Mouse (Mus musculus) CH12.LX (cell line): ENCODE data around the gene Trap1a. TPM values are rescaled to one million over a fixed set of nuclear protein-coding genes. Genes with fewer than 3 reads are reported as not detected.

Experiments used
- DNase-seq: peaks from one replicate; pipeline ENCODE4 v3.0.0-alpha.2; 2013; ENCODE audit errors: extremely low read depth
- H3K27ac ChIP-seq: 2 replicates; pipeline ENCODE4 v1.5.1; 2012; ENCODE audit warnings: low read depth, mild to moderate bottlenecking, control low read depth, moderate library complexity; ENCODE audit not compliant: insufficient read depth
- H3K27me3 ChIP-seq: replicated peaks from 2 replicates; pipeline ENCODE3; 2012; ENCODE audit warnings: inconsistent platforms
- H3K36me3 ChIP-seq, 2 experiments: replicated peaks in 1 of 2; 2 replicates each; pipeline versions ENCODE3 to v1.6.1; 2012; ENCODE audit warnings: inconsistent platforms in 1 of 2, low read length in 1 of 2, mild to moderate bottlenecking in 1 of 2, mixed read lengths in 1 of 2, moderate library complexity in 1 of 2; ENCODE audit not compliant: control insufficient read depth in 1 of 2, insufficient read depth in 1 of 2
- H3K4me1 ChIP-seq, 2 experiments: 2 replicates each; pipeline ENCODE4 v1.6.1; 2012; ENCODE audit warnings: inconsistent platforms in 1 of 2, moderate library complexity in 1 of 2; ENCODE audit not compliant: insufficient read depth in 2 of 2, control insufficient read depth in 1 of 2
- H3K4me2 ChIP-seq: 2 replicates; pipeline ENCODE4 v1.6.1; 2012; ENCODE audit warnings: low read depth, mild to moderate bottlenecking, control low read depth; ENCODE audit not compliant: poor library complexity, insufficient read depth, severe bottlenecking
- H3K4me3 ChIP-seq, 3 experiments: fragments of 150-350 bp in 1 of 3; sonication (generic) in 1 of 3; replicated peaks in 1 of 3; 2 replicates each; pipeline versions ENCODE3 to v1.5.1; 2011 to 2012; ENCODE audit warnings: low read depth in 2 of 3, low read length in 2 of 3, mild to moderate bottlenecking in 2 of 3, moderate library complexity in 2 of 3, control low read depth in 1 of 3, improper control_type of control experiment in 1 of 3, inconsistent platforms in 1 of 3, mixed read lengths in 1 of 3; ENCODE audit not compliant: poor library complexity in 1 of 3
- H3K79me2 ChIP-seq: replicated peaks from 2 replicates; pipeline ENCODE4 v1.6.1; 2012; ENCODE audit warnings: mild to moderate bottlenecking, moderate library complexity; ENCODE audit not compliant: control insufficient read depth, poor library complexity, insufficient read depth, severe bottlenecking; ENCODE audit errors: extremely low read depth
- H3K9ac ChIP-seq: 2 replicates; pipeline ENCODE4 v1.6.1; 2012; ENCODE audit warnings: low read depth, mild to moderate bottlenecking, control low read depth, moderate library complexity; ENCODE audit not compliant: insufficient read depth
- H3K9me3 ChIP-seq: replicated peaks from 2 replicates; pipeline ENCODE3; 2012; ENCODE audit warnings: low read length, inconsistent platforms, mixed read lengths
- BHLHE40 ChIP-seq: IDR thresholded peaks from 2 replicates; pipeline ENCODE4 v1.6.1; 2011; ENCODE audit warnings: mild to moderate bottlenecking, low read depth, low read length, improper control_type of control experiment
- E2F4 ChIP-seq: IDR thresholded peaks from 2 replicates; pipeline ENCODE4 v1.6.1; 2011; ENCODE audit warnings: low read depth, low read length, improper control_type of control experiment; ENCODE audit not compliant: insufficient replicate concordance
- ELF1 ChIP-seq: IDR thresholded peaks from 2 replicates; pipeline ENCODE4 v1.6.1; 2014; ENCODE audit warnings: low read depth, mild to moderate bottlenecking, inconsistent platforms, low read length, improper control_type of control experiment
- ETS1 ChIP-seq: conservative IDR thresholded peaks from 2 replicates; pipeline ENCODE4 v1.6.1; 2012; ENCODE audit warnings: low read depth, mild to moderate bottlenecking, inconsistent platforms, low read length, improper control_type of control experiment, moderate library complexity
- GABPA ChIP-seq: IDR thresholded peaks from 2 replicates; pipeline ENCODE4 v1.6.1; 2012; ENCODE audit warnings: low read depth, low read length, improper control_type of control experiment, inconsistent platforms; ENCODE audit not compliant: insufficient replicate concordance
- HCFC1 ChIP-seq: IDR thresholded peaks from 2 replicates; pipeline ENCODE4 v1.6.1; 2012; ENCODE audit warnings: low read depth, mild to moderate bottlenecking, inconsistent platforms, low read length, improper control_type of control experiment
- JUN ChIP-seq: IDR thresholded peaks from 2 replicates; pipeline ENCODE4 v1.6.1; 2011; ENCODE audit warnings: low read depth, mild to moderate bottlenecking, low read length, improper control_type of control experiment, moderate library complexity; ENCODE audit not compliant: insufficient read depth
- JUND ChIP-seq: conservative IDR thresholded peaks from 2 replicates; pipeline ENCODE4 v1.6.1; 2011; ENCODE audit warnings: low read depth, low read length, improper control_type of control experiment
- MAZ ChIP-seq: IDR thresholded peaks from 2 replicates; pipeline ENCODE4 v1.6.1; 2012; ENCODE audit warnings: low read depth, mild to moderate bottlenecking, inconsistent platforms, low read length, improper control_type of control experiment, moderate library complexity
- MEF2A ChIP-seq: IDR thresholded peaks from 2 replicates; pipeline ENCODE4 v1.6.1; 2014; ENCODE audit warnings: low read depth, mild to moderate bottlenecking, inconsistent platforms, low read length, improper control_type of control experiment, borderline replicate concordance
- MXI1 ChIP-seq: IDR thresholded peaks from 2 replicates; pipeline ENCODE4 v1.6.1; 2011; ENCODE audit warnings: mild to moderate bottlenecking, low read depth, low read length, improper control_type of control experiment
- MYC ChIP-seq: IDR thresholded peaks from 2 replicates; pipeline ENCODE4 v1.6.1; 2011; ENCODE audit warnings: low read depth, mild to moderate bottlenecking, improper control_type of control experiment, low read length
- NRF1 ChIP-seq: IDR thresholded peaks from 2 replicates; pipeline ENCODE4 v1.6.1; 2014; ENCODE audit warnings: low read depth, mild to moderate bottlenecking, inconsistent platforms, low read length, improper control_type of control experiment, moderate library complexity
- RAD21 ChIP-seq: IDR thresholded peaks from 2 replicates; pipeline ENCODE4 v1.6.1; 2011; ENCODE audit warnings: low read depth, mild to moderate bottlenecking, low read length, improper control_type of control experiment, moderate library complexity
- SMC3 ChIP-seq: IDR thresholded peaks from 2 replicates; pipeline ENCODE4 v1.6.1; 2011; ENCODE audit warnings: low read depth, low read length, improper control_type of control experiment
- TBP ChIP-seq: conservative IDR thresholded peaks from 2 replicates; pipeline ENCODE4 v1.6.1; 2011; ENCODE audit warnings: low read depth, low read length, improper control_type of control experiment
- ZKSCAN1 ChIP-seq: IDR thresholded peaks from 2 replicates; pipeline ENCODE4 v1.6.1; 2012; ENCODE audit warnings: low read depth, inconsistent platforms, low read length, improper control_type of control experiment, borderline replicate concordance
- ZMIZ1 ChIP-seq: IDR thresholded peaks from 2 replicates; pipeline ENCODE4 v1.6.1; 2012; ENCODE audit warnings: low read depth, mild to moderate bottlenecking, inconsistent platforms, low read length, improper control_type of control experiment
- dilution Hi-C: fragments of 300-500 bp; cut with MboI; formaldehyde crosslinking; loops from 2 replicates; pipeline ENCODE4 v1.14.3; 2020; ENCODE audit warnings: low sequenced_read_pairs; ENCODE audit not compliant: extremely low pct_unique_long_range_greater_than_20kb, extremely low pct_ligation_motif_present
- in situ Hi-C: fragments of 300-500 bp; cut with MboI; formaldehyde crosslinking; loops from 3 replicates; pipeline ENCODE4 v1.14.3; 2019; ENCODE audit warnings: low sequenced_read_pairs, low pct_ligation_motif_present, low pct_unique_long_range_greater_than_20kb, mixed read lengths
- polyA plus RNA-seq: library from polyadenylated mRNA; unstranded; fragments of >175 nt; gene quantifications from 2 replicates; pipeline ENCODE4 v1.2.1, GENCODE M21; 2012; ENCODE audit warnings: low read depth; ENCODE audit not compliant: insufficient read length
- total RNA-seq, 2 experiments: library from RNA; depleted of rRNA; stranded (reverse); fragments of 300-350 nt in 1 of 2; fragments of >200 nt in 1 of 2; gene quantifications; 2 replicates each; pipeline ENCODE4 v1.2.3; 2012 to 2014

Trap1a gene
- total and polyA plus RNA-seq, 3 experiments, result 0.26 TPM; not detected in 2

DNA sequence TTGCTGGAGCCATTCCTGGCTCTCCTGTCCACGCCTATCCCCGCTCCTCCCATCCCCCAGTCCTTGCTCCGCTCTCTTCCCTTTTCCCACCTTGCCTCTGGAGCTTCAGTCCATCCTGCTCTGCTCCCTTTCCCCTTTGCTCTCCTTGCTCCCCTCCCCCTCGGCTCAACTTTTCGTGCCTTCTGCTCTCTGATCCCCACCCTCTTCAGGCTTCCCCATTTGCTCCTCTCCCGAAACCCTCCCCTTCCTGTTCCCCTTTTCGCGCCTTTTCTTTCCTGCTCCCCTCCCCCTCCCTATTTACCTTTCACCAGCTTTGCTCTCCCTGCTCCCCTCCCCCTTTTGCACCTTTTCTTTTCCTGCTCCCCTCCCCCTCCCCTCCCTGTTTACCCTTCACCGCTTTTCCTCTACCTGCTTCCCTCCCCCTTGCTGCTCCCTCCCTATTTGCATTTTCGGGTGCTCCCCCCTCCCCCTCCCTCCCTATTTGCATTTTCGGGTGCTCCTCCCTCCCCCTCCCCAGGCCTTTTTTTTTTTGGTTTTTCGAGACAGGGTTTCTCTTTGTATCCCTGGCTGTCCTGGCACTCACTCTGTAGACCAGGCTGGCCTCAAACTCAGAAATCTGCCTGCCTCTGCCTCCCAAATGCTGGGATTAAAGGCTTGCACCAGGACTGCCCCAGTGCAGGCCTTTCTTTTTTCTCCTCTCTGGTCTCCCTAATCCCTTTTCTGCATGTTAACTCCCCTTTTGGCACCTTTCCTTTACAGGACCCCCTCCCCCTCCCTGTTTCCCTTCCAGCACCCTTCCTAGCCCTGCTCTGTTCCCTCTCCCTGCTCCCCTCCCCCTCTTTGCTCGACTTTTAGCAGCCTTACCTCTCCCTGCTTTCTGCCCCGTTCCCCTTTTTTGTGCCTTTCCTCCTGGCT is 1.3 kb downstream of the Trap1a start:
- Histone ChIP-seq H3K4me1 (no peaks in the 10 kb centered on the region), H3K9ac (no peak overlapping the region), H3K4me2 (no peak overlapping the region; the same call in 1 of the 2 replicates), H3K27me3 (no peaks in the 10 kb centered on the region), H3K27ac (no peak overlapping the region), H3K9me3 (no peaks in the 10 kb centered on the region), H3K36me3 (no peaks in the 10 kb centered on the region), H3K79me2 (no peaks in the 10 kb centered on the region), H3K4me3 (no peak overlapping the region)
- TF ChIP-seq MYC, result no peak
- in situ Hi-C loops, result no loop called here
- DNase-seq, result peak; percentile 40
- dilution Hi-C loops, result no loop called here

DNA sequence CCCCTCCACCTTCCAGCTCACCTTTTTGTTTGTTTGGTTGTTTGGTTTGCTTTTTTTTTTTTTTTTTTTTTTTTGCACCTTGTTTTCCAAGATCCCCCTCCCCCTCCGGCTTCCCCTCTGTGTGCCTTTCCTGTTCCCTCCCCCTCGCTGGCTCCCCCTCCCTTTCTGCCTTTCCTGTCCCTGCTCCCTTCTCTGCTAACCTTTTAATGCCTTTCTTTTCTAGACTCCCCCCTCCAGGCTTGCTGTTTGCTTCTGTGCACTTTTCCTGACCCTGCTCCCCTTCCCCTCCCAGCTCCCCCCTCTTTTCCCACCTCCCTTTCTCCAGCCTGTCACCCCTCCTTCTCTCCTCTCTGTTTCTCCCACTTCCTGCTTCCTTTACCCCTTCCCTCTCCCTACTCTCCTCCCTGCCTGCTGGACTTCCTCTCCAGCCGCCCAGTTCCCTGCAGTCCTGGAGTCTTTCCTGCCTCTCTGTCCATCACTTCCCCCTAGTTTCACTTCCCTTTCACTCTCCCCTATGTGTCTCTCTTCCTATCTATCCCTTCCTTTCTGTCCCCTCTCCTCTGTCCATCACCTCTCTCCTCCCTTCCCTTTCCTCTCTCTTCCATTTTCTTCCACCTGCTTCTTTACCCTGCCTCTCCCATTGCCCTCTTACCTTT is 2.1 kb downstream of the Trap1a start:
- Histone ChIP-seq H3K27ac (no peak overlapping the region), H3K36me3 (no peaks in the 10 kb centered on the region), H3K27me3 (no peaks in the 10 kb centered on the region), H3K9me3 (no peaks in the 10 kb centered on the region), H3K4me1 (no peaks in the 10 kb centered on the region), H3K9ac (no peak overlapping the region), H3K4me3 (no peak overlapping the region), H3K4me2 (no peak overlapping the region), H3K79me2 (no peaks in the 10 kb centered on the region)
- dilution Hi-C loops (no loop called here), in situ Hi-C loops (no loop called here)
- no peak for TF ChIP-seq ETS1
- TF ChIP-seq GABPA, result no peak
- TF ChIP-seq ELF1, result no peak
- TF ChIP-seq E2F4, result no peak
- TF ChIP-seq MAZ, result no peak
- TF ChIP-seq SMC3, result no peak
- TF ChIP-seq BHLHE40, result no peak
- no peak for TF ChIP-seq ZKSCAN1
- TF ChIP-seq MYC, result no peak
- TF ChIP-seq MXI1, result no peak
- no peak for TF ChIP-seq JUN
- no peak for TF ChIP-seq HCFC1
- TF ChIP-seq ZMIZ1, result no peak
- TF ChIP-seq MEF2A, result no peak
- TF ChIP-seq TBP, result no peak
- TF ChIP-seq RAD21, result no peak
- TF ChIP-seq JUND, result no peak
- TF ChIP-seq NRF1, result no peak
- no peak for DNase-seq
